Mouse (Mus musculus) forebrain, embryonic 14.5 days (tissue): Measurements from ENCODE around the gene Wfdc2. TPM values are rescaled to one million over a fixed set of nuclear protein-coding genes. Genes with fewer than 3 reads are reported as not detected.

Source experiments
- polyA plus RNA-seq: library from polyadenylated mRNA; unstranded; fragments of >200 nt; fragmentation: Nextera tagmentation; extraction: Ambion mirVana; gene quantifications from 2 replicates; pipeline ENCODE4 v1.2.1, GENCODE M21; 2014

The Wfdc2 gene
- polyA plus RNA-seq, 1 experiment from 2014 or later = 5.8 TPM

Other genes with a start within 250 kb of the Wfdc2 start
- not detected in 2 replicates for gene Svs6, start 245.7 kb upstream of the Wfdc2 start, polyA plus RNA-seq
- gene Svs5, start 229.7 kb upstream of the Wfdc2 start, polyA plus RNA-seq = not detected in 2 replicates
- gene Slpi, start 173.3 kb upstream of the Wfdc2 start, polyA plus RNA-seq = not detected in 2 replicates
- gene Rbpjl, start 159.3 kb upstream of the Wfdc2 start, polyA plus RNA-seq = 0.06 TPM in 1 of 2 replicates, not detected in the other
- gene Matn4, start 157.3 kb upstream of the Wfdc2 start, polyA plus RNA-seq = 0.08 and 0.10 TPM in 2 replicates
- 3.9 and 4.2 TPM in 2 replicates for gene Sdc4, start 118.5 kb upstream of the Wfdc2 start, polyA plus RNA-seq
- gene Sys1, start 105.4 kb upstream of the Wfdc2 start, polyA plus RNA-seq = 76.3 and 86.6 TPM in 2 replicates
- 6.2 and 8.9 TPM in 2 replicates for gene Gm20458, start 101.4 kb upstream of the Wfdc2 start, polyA plus RNA-seq
- not detected in 2 replicates for gene Trp53tg5, start 88.7 kb upstream of the Wfdc2 start, polyA plus RNA-seq
- gene Dbndd2, start 76.3 kb upstream of the Wfdc2 start, polyA plus RNA-seq = 3.5 and 4.9 TPM in 2 replicates
- gene Pigt, start 64.9 kb upstream of the Wfdc2 start, polyA plus RNA-seq = 66.8 and 72.2 TPM in 2 replicates
- gene Spint3, start 11.0 kb downstream of the Wfdc2 start, polyA plus RNA-seq = not detected in 2 replicates
- not detected in 2 replicates for gene Wfdc6a, start 23.0 kb downstream of the Wfdc2 start, polyA plus RNA-seq
- gene Eppin, start 31.2 kb downstream of the Wfdc2 start, polyA plus RNA-seq = not detected in 2 replicates
- not detected in 2 replicates for gene Wfdc6b, start 51.1 kb downstream of the Wfdc2 start, polyA plus RNA-seq
- not detected in 2 replicates for gene Wfdc8, start 51.2 kb downstream of the Wfdc2 start, polyA plus RNA-seq
- gene Wfdc16, start 76.4 kb downstream of the Wfdc2 start, polyA plus RNA-seq = not detected in 2 replicates
- gene Wfdc10, start 93.6 kb downstream of the Wfdc2 start, polyA plus RNA-seq = not detected in 2 replicates
- not detected in 2 replicates for gene Wfdc9, start 94.2 kb downstream of the Wfdc2 start, polyA plus RNA-seq
- gene Wfdc11, start 111.7 kb downstream of the Wfdc2 start, polyA plus RNA-seq = not detected in 2 replicates
- gene Wfdc13, start 122.7 kb downstream of the Wfdc2 start, polyA plus RNA-seq = not detected in 2 replicates
- gene Spint4, start 136.1 kb downstream of the Wfdc2 start, polyA plus RNA-seq = not detected in 2 replicates
- not detected in 2 replicates for gene Spint5, start 152.9 kb downstream of the Wfdc2 start, polyA plus RNA-seq
- gene Wfdc3, start 183.5 kb downstream of the Wfdc2 start, polyA plus RNA-seq = 0.35 and 0.77 TPM in 2 replicates
- 62.2 and 64.9 TPM in 2 replicates for gene Dnttip1, start 183.6 kb downstream of the Wfdc2 start, polyA plus RNA-seq
- 162 and 198 TPM in 2 replicates for gene Ube2c, start 207.5 kb downstream of the Wfdc2 start, polyA plus RNA-seq
- not detected in 2 replicates for gene Tnnc2, start 217.6 kb downstream of the Wfdc2 start, polyA plus RNA-seq
- gene Snx21, start 223.4 kb downstream of the Wfdc2 start, polyA plus RNA-seq = 20.4 and 22.8 TPM in 2 replicates
- 12.0 and 14.3 TPM in 2 replicates for gene Acot8, start 242.5 kb downstream of the Wfdc2 start, polyA plus RNA-seq
- 13.0 and 15.0 TPM in 2 replicates for gene Zswim3, start 242.7 kb downstream of the Wfdc2 start, polyA plus RNA-seq